Mouse (Mus musculus) myocyte (in vitro differentiated cells): Measurements from ENCODE around the gene Disp1.

Experiments used
- MYOD1 ChIP-seq, 3 experiments: IDR thresholded peaks; one replicate each; pipeline ENCODE4 v1.6.1; 2011; ENCODE audit warnings: control low read depth in 2 of 3, low read depth in 2 of 3, mild to moderate bottlenecking in 2 of 3, moderate library complexity in 1 of 3; ENCODE audit not compliant: insufficient read length in 2 of 3, control insufficient read depth in 1 of 3
- POLR2A ChIP-seq: IDR thresholded peaks from one replicate; pipeline ENCODE4 v1.6.1; 2011; ENCODE audit warnings: low read depth, mild to moderate bottlenecking, control low read depth, moderate library complexity; ENCODE audit not compliant: insufficient read length
- POLR2AphosphoS2 ChIP-seq: IDR thresholded peaks from one replicate; pipeline ENCODE4 v1.6.1; 2011; ENCODE audit warnings: low read depth, control low read depth; ENCODE audit not compliant: insufficient read length
- SRF ChIP-seq: IDR thresholded peaks from one replicate; pipeline ENCODE4 v1.6.1; 2011; ENCODE audit warnings: low read depth; ENCODE audit not compliant: control insufficient read depth, insufficient read length
- TCF12 ChIP-seq: IDR thresholded peaks from one replicate; pipeline ENCODE4 v1.6.1; 2011; ENCODE audit warnings: mild to moderate bottlenecking, control low read depth; ENCODE audit not compliant: poor library complexity, insufficient read depth, severe bottlenecking

DNA sequence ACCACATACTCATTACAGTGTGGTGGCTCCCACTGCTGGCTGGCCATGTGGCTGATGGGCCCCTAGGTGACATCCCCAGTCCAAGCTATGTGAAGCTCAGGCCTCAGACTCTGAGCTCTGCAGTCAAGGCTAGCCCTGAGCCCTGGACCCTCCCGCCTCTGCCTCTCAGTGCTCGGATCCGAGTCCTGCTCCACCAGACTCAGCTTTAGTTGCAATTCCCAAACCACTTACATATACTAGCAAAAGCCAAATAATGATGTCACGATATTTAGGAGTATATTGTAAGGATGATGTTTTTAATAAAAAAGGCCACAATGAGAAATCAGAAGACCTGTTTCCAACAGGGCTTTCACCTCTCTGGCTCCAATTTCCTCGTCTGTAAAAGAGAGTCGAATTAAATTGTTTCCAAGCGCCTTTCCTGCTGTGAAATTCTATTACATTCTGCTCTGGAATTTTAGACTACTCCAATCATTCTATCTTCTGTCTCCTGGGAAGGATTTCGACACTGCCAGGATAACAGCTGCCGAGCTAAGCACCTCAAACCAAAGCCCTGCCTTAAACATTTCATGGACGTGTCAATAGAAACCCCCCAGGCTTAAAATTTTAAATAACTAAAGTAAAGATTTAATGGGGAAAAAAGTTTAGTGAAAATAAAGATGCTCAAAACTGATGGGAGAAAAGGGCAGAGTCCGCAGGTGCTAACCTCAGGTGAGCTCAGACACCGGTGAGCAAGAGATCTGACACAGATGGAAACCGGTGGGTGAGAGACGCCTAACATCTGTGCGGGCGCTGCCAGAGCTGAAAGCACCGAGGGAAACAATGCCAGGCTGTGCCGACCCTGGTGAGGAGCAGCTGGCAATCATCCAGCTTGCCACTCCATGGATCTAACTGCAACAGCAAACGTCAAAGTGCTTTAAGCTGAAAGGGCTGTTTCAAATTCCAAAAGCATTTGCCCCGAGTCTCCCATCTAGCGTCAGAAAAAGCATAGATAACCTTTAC lies 103.2 kb downstream of the Disp1 start:
- TF ChIP-seq POLR2A (no peak), POLR2AphosphoS2 (no peak), TCF12 (no peak), SRF (no peak), MYOD1 (IDR thresholded peaks at IDR 0.05; ENCODE audit: control insufficient read depth in 1 of 3, insufficient read length in 2 of 3, low read depth in 2 of 3) (no peak)
